Mouse (Mus musculus) lung, adult 2 months (tissue): Measurements from ENCODE around the gene Gm20388.

Experiments used
- CTCF ChIP-seq: fragments of 200-500 bp; IDR thresholded peaks from 2 replicates; pipeline ENCODE4 v1.5.1; 2011; ENCODE audit warnings: mild to moderate bottlenecking, low read length, control low read depth; ENCODE audit not compliant: insufficient read depth
- POLR2A ChIP-seq: fragments of 200-500 bp; IDR thresholded peaks from 2 replicates; pipeline ENCODE4 v1.6.1; 2011; ENCODE audit warnings: low read depth, mild to moderate bottlenecking, control low read depth, low read length, borderline replicate concordance; ENCODE audit errors: extremely low read depth

DNA sequence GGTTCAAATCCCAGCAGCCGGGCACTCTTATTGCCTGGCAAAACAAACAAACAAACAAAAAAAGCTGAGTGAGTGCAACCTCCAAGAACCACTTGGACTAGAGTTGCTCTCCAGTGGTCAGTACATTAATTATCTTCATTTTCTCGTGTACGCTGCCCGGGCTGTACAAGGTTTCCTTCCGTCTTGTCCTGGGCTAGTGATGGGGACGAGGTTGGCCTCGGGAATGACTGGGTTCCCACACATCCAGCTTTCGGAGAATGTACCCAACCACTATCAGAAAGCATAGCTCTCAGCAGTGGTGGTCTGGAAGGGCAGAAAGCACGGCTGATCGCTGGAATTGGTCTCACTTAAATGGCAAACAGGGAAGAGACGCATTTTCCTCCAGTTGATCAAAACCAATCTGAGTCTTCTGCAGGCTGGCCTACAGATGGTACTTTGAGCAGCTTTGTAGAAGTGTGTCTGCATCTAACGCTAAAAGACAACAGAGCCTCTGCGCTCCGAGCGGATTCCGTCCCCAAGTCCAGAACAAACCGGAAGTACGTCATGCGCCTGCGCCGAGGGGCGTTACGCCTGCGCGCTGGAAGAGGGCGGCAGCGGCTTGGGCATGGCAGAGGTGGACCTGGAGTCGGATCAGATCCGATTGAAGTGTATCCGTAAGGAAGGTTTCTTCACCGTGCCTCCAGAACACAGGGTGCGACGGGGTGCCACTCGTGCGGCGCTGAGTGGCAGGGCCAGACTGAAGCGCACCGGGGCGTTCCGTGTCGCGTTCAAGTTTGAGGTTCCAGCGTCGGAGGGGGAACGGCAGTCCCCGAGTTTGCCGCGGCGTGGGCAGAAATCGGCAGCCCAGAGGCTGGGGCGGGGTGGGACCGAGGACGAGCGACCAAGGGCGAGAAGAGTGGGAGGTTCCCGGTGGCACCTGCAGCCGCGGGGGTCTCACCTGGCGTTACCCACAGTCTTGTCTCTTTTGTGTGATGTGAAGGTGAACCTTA lies 3313.9 kb downstream of the Gm20388 start, which contains the start of gene Cdk10:
- TF ChIP-seq POLR2A (peak; percentile 98), CTCF (no peak)
